Mouse (Mus musculus) lung, postnatal 0 days (tissue): ENCODE results near the gene Gdap1l1. TPM values are rescaled to one million over a fixed set of nuclear protein-coding genes. Genes with fewer than 3 reads are reported as not detected.

Experiments used
- ATAC-seq: fragments of 200-750 bp; cut with Nextera tagmentation; 2 replicates; pipeline ENCODE4 v1.8.0; 2017; ENCODE audit warnings: moderate library complexity
- DNase-seq: peaks from one replicate; pipeline ENCODE4 v3.0.0-alpha.2; 2016; ENCODE audit warnings: low spot score
- H3K27ac ChIP-seq: fragments of 300-500 bp; sonication (generic); 2 replicates; pipeline ENCODE4 v1.5.1; 2014; ENCODE audit warnings: antibody characterized with exemption, mild to moderate bottlenecking, low read length, mixed read lengths
- H3K27me3 ChIP-seq: fragments of 300-500 bp; sonication (generic); replicated peaks from 2 replicates; pipeline ENCODE4 v1.6.1; 2014; ENCODE audit warnings: low read length, mixed read lengths; ENCODE audit not compliant: insufficient read depth
- H3K36me3 ChIP-seq: fragments of 300-500 bp; sonication (generic); 2 replicates; pipeline ENCODE4 v1.6.1; 2014; ENCODE audit warnings: low read length, mixed read lengths; ENCODE audit not compliant: insufficient read depth
- H3K4me1 ChIP-seq: fragments of 300-500 bp; sonication (generic); 2 replicates; pipeline ENCODE4 v1.6.1; 2014; ENCODE audit warnings: antibody characterized with exemption, low read depth, low read length, mixed read lengths; ENCODE audit not compliant: insufficient read depth
- H3K4me2 ChIP-seq: fragments of 300-500 bp; sonication (generic); replicated peaks from 2 replicates; pipeline ENCODE4 v1.6.1; 2014; ENCODE audit warnings: low read depth, mild to moderate bottlenecking, low read length, moderate library complexity, mixed read lengths
- H3K4me3 ChIP-seq: fragments of 300-500 bp; sonication (generic); 2 replicates; pipeline ENCODE4 v1.5.1; 2014; ENCODE audit warnings: low read depth, low read length
- H3K9ac ChIP-seq: fragments of 300-500 bp; sonication (generic); replicated peaks from 2 replicates; pipeline ENCODE4 v1.6.1; 2014; ENCODE audit warnings: low read depth, mild to moderate bottlenecking
- H3K9me3 ChIP-seq: fragments of 300-500 bp; sonication (generic); 2 replicates; pipeline ENCODE4 v1.6.1; 2016; ENCODE audit warnings: low read length, mixed read lengths
- CTCF ChIP-seq: IDR thresholded peaks from 2 replicates; pipeline ENCODE4 v1.5.1; 2016; ENCODE audit warnings: antibody characterized with exemption, mild to moderate bottlenecking
- EP300 ChIP-seq: IDR thresholded peaks from 2 replicates; pipeline ENCODE4 v1.6.1; 2016; ENCODE audit warnings: antibody characterized with exemption, mild to moderate bottlenecking, control low read depth
- WGBS: fragments of 180-500 bp; shearing (Covaris S2); extraction: QIAGEN DNeasy Blood & Tissue Kit; methylation state at CpG from one replicate; pipeline ENCODE4 v1.1.7; 2014; 5-methylcytosine and 5-hydroxymethylcytosine counted together
- polyA plus RNA-seq: library from polyadenylated mRNA; unstranded; fragments of >200 nt; fragmentation: Nextera tagmentation; extraction: Ambion mirVana; gene quantifications from 2 replicates; pipeline ENCODE4 v1.2.1, GENCODE M21; 2015

Gdap1l1 gene
- polyA plus RNA-seq, 1 experiment from 2014 or later: 0.37 TPM

- H3K27me3 ChIP-seq: no peaks in the 10 kb centered on the region
- no peaks in the 10 kb centered on the region for H3K9me3 ChIP-seq
- TF ChIP-seq EP300: no peak; the same call in 1 of the 2 replicates
- DNase-seq (peak; percentile 30), ATAC-seq (no peak)
- peak overlapping the region; percentile 75 for H3K4me2 ChIP-seq
- 0 out of 2 replicates have a peak, but pooled peaks cover 3% of the 10 kb centered on the region for H3K4me1 ChIP-seq
- H3K27ac ChIP-seq: peak overlapping the region; percentile 16; the same call in 1 of the 2 replicates
- H3K4me3 ChIP-seq: no peak overlapping the region; the same call in 1 of the 2 replicates
- peaks cover 6% of the 10 kb centered on the region; the same call in 1 of the 2 replicates for H3K36me3 ChIP-seq
- 69% methylated on average over 3 of the region's 3 CpGs for WGBS
- peak overlapping the region; percentile 74; the same call in 1 of the 2 replicates for H3K9ac ChIP-seq
Measured at GRCm38 (mm10) chr2:163471136-163471535, 32.9 kb downstream of the Gdap1l1 start.

- Histone ChIP-seq H3K4me1 (0 out of 2 replicates have a peak, but pooled peaks cover 3% of the 10 kb centered on the region), H3K27me3 (no peaks in the 10 kb centered on the region), H3K4me3 (peak overlapping the region; percentile 57), H3K9ac (peak overlapping the region; percentile 74), H3K27ac (peak overlapping the region; percentile 87), H3K4me2 (peak overlapping the region; percentile 75), H3K9me3 (no peaks in the 10 kb centered on the region), H3K36me3 (peaks cover 6% of the 10 kb centered on the region; the same call in 1 of the 2 replicates)
- WGBS: 2% methylated on average over 36 of the region's 36 CpGs
- TF ChIP-seq EP300 (peak; percentile 80), CTCF (no peak)
- peak; percentile 62 for ATAC-seq
- DNase-seq: peak; percentile 94
Measured at GRCm38 (mm10) chr2:163471710-163472465, 33.6 kb downstream of the Gdap1l1 start.

- Histone ChIP-seq H3K4me2 (peak within 1 kb of the TSS; percentile 75), H3K9ac (peak within 1 kb of the TSS; percentile 74), H3K27me3 (no peaks in the 10 kb centered on the region), H3K9me3 (no peaks in the 10 kb centered on the region), H3K4me1 (peaks cover 3% of the 10 kb centered on the region; the same call in 1 of the 2 replicates), H3K27ac (peak within 1 kb of the TSS; percentile 87), H3K36me3 (peaks cover 6% of the 10 kb centered on the region; the same call in 1 of the 2 replicates), H3K4me3 (peak within 1 kb of the TSS; percentile 57)
- 2% methylated on average over 23 of the region's 30 CpGs for WGBS
- DNase-seq (peak; percentile 96), ATAC-seq (peak; percentile 94)
- TF ChIP-seq CTCF (peak; percentile 100), EP300 (no peak)
Measured at GRCm38 (mm10) chr2:163472466-163472851, 34.2 kb downstream of the Gdap1l1 start, which contains the start of gene Fitm2. Fitm2 (minus strand) TSS chr2:163472629.

- 55% methylated on average over 18 of the region's 18 CpGs for WGBS
- no peaks in the 10 kb centered on the region for H3K9me3 ChIP-seq
- H3K9ac ChIP-seq: no peak overlapping the region
- H3K4me3 ChIP-seq: no peak overlapping the region
- ATAC-seq (no peak), DNase-seq (peak; percentile 27)
- TF ChIP-seq CTCF (peak; percentile 59), EP300 (no peak)
- no peaks in the 10 kb centered on the region for H3K36me3 ChIP-seq
- no peak overlapping the region for H3K4me2 ChIP-seq
- no peaks in the 10 kb centered on the region; the same call in 1 of the 2 replicates for H3K27me3 ChIP-seq
- H3K4me1 ChIP-seq: no peaks in the 10 kb centered on the region; the same call in 1 of the 2 replicates
- H3K27ac ChIP-seq: no peak overlapping the region
Measured at GRCm38 (mm10) chr2:163480191-163480825, 42.0 kb downstream of the Gdap1l1 start.

GRCm38 (mm10) chr2:163481539-163482029 lies 43.3 kb downstream of the Gdap1l1 start:
- H3K36me3 ChIP-seq: no peaks in the 10 kb centered on the region
- no peak overlapping the region for H3K27ac ChIP-seq
- no peak overlapping the region for H3K4me2 ChIP-seq
- ATAC-seq (peak; percentile 43; the same call in 1 of the 2 replicates), DNase-seq (peak; percentile 24)
- TF ChIP-seq EP300 (no peak), CTCF (peak; percentile 46)
- H3K9me3 ChIP-seq: no peaks in the 10 kb centered on the region
- 3% methylated on average over 21 of the region's 21 CpGs for WGBS
- no peak overlapping the region for H3K9ac ChIP-seq
- H3K4me3 ChIP-seq: no peak overlapping the region
- no peaks in the 10 kb centered on the region; the same call in 1 of the 2 replicates for H3K27me3 ChIP-seq
- no peaks in the 10 kb centered on the region; the same call in 1 of the 2 replicates for H3K4me1 ChIP-seq

- no peaks in the 10 kb centered on the region for H3K9me3 ChIP-seq
- no peaks in the 10 kb centered on the region for H3K36me3 ChIP-seq
- H3K4me3 ChIP-seq: no peak overlapping the region
- no peaks in the 10 kb centered on the region for H3K27me3 ChIP-seq
- no peak overlapping the region for H3K9ac ChIP-seq
- no peak for DNase-seq
- no peak for ATAC-seq
- no peak overlapping the region for H3K27ac ChIP-seq
- H3K4me1 ChIP-seq: no peaks in the 10 kb centered on the region
- TF ChIP-seq EP300 (no peak), CTCF (no peak)
- WGBS: 77% methylated on average over 3 of the region's 3 CpGs
- no peak overlapping the region for H3K4me2 ChIP-seq
Measured at GRCm38 (mm10) chr2:163487360-163487759, 49.1 kb downstream of the Gdap1l1 start.
